Mouse (Mus musculus) lung, postnatal 14 days (tissue): ENCODE measurements at regions not wholly inside any gene's neighbourhood (a gene's known extent, or its start where the extent isn't known, plus 50 kb on each side); places are given as distances from the start of the nearest gene placed in this dataset.

Source experiments
- DNase-seq: peaks from one replicate; pipeline ENCODE4 v3.0.0; 2021

DNA sequence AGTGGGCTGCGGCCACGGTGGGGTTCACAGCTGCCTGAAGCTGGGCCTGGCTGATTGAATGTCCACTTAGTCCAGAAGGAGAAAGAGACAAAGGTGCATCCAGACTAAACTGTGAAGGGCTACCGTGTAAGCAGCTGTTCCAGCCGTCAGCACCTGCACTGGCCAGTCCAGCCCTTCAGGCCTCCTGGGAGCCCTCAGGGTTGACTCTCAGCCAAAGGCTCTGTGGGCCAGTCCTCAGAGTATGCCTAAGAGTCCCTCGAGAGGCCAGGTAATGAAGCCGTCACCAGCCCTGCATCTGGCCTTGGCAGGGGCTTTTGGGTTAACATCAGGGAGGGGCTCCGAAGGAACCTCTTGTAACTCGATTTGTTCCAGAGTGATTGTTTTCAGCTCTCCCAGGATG, 187.4 kb downstream of the Gpd2 start:
- no peak for DNase-seq

- DNase-seq, result no peak
Observed at GRCm38 (mm10) chr2:57425439-57425838, 188.0 kb downstream of the Gpd2 start.

- DNase-seq, result no peak
Observed at GRCm38 (mm10) chr2:57450996-57451770, 213.7 kb downstream of the Gpd2 start.

DNA sequence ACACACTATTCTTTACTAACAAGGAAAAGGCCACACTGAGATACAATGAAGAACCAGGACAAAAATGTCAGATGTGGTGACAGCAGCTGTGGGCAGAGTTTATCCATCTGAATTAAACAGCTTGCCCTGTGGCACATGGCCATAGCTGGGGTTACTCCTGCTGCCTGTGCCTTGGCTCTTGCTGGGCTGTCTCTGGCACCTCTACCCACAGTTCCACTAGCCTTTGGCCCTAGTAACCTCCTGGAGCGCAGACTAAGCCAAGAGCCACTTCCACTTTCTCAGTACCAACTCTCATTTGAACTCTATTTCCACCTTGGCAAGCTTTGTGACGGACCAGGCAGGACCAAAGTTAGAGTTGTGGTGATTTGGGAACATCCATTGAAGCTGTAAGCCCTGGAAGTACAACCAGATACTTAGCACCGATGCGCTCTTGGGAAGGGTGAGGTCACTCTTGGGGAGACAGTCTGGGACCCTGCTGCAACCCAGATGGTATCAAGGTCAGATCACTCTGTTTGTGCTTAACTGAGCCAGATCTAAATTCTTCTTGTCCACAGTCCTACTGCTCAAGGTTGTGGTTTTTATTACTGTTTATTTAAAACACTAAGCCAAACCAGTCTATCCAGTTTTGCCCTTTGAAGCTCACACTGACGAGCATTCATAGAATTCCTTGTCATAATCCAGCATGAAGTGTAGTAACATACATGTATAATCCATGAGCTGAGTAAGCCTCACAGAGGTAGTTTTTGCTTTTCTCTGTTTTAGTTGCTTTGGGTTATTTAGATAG, 216.7 kb downstream of the Gpd2 start:
- DNase-seq, result no peak

DNA sequence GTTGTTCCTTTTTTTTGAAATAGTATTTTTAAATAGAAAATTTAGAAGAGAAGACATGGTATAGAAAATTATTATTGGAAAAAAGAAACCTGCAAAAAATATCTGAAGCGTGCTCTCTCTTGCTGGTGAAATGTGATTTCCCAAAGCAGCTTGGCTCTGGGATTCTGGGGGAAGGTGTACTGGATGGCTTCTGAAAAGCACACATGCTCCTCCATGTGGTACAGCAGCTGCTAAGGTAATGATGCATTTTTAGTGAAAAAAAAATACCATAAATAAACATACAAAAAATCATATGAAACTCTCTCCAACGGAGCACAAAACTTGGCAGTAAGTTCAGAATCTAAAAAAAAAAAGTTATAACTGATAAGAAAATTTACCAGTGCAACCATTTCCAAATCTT, 222.5 kb downstream of the Gpd2 start:
- DNase-seq, result no peak

DNA sequence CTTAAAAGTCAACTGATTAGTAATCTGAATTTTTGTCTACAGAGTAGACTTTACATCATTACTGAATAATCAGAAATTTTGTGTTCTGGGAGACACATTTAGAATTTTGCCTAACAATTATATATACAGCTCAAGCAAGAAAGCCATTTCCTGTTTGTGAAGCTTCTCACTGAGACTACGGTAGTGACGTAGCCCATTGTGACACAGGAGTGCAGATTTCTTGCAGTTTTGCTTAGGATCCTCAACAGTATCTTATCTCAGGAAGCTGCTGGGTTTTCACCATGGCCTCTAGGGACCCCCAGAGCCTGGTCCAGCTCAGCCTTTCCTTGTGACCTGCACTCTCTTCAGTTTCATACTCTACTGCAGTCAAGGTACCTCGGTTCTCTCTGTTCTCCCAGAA, 236.4 kb downstream of the Gpd2 start:
- no peak for DNase-seq

DNA sequence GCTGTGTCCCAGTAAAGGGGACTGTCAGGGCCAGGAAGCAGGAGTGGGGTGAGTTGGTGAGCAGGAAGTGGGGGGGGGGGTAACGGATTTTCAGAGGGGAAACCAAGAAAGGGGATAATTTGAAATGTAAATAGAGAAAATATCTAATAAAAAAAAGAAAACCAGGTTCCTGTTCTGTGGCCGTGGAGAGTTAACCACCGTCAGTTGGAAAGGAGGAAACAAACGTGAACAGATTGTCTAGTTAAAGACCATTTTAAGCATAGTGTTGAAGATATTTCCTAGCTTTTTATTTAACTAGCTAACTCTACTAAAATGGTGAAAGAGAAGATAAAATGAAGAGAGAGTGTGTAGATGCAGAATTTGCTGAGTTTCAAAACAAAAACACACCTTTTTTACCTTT, 254.7 kb downstream of the Gpd2 start:
- DNase-seq, result no peak

DNA sequence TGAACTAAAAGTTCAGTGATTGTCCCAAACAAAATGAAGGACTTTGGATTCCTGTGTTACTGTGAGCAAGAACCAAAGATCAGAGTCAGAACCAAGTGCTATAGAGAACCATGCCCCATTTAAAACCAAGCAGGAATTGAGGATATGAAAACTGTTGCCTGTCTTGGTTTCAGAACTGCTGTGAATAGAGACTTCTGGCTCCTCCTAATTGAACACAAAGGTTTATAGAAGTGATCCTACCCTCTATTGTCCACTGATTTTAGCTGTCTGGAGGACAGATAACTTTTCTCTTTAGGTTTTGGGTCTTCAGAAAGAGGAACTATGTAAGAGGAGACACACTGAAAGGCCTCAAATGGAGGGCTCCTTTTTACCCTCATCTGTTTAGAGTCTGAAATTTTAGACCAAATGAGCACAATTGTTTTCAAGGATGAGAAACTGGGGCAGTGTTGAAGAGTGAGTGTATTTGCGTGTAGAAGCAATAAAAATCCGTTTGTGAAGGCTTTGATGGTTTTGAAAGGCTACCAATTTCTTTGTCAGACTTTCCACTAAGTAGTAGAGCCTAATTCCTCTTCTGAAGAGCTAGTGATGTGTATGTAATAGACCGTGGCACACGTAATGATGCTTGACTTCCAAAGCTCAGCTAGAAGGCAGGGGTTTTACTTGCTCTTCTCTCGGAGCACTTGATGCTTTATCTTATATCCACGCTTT, 255.6 kb downstream of the Gpd2 start:
- DNase-seq, result no peak

DNA sequence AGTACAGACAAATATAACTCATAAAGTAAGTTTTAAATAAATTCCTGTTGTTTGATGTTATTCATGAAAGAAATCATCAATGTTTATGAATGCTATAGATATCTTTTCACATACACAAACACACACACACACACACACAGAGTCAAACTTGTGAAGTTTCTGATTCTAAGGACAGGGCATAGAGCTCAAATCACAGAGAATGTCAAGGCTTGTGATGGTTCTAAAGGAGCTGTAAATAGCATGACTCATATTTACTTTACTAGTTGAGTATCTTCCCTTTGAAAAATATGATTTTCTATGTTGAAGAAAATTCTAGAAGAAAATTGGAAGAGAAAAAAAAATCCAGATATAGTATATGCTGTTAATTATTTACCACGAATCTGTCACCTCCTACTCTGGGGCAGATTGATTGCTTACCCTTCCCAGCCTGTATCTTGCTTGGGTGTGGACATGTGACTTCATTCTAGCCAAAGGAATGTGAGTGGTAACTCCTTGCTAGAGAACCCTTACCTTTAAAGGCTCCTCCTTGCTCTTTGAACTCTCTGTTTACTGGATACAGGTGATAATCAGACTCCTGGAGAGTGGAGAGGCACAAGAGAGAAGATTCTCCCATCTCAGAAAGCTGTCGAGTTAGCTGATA, 259.0 kb downstream of the Gpd2 start:
- DNase-seq, result no peak

DNA sequence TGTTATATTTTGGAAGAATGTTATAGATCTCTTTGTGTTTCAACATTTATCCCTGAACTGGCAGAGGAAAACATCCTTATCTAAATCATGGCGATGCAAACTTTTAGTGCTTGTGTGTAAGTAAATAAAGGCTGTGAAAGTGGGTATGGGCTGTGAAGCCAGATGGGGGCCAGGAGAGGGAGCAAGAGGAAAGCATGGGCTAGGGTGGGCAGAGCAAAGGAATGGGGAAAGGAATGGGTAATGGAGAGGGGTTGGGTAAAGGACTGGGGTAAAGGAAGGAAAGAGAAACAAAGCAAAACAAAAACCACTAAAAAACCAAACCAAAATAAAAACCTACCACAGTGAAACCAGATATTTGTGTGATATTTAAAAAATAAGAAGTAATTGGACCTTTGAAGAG, 260.5 kb downstream of the Gpd2 start:
- no peak for DNase-seq

GRCm38 (mm10) chr2:57504678-57505077, 267.2 kb downstream of the Gpd2 start:
- DNase-seq, result no peak

- no peak for DNase-seq
Observed at GRCm38 (mm10) chr2:57522465-57522864, 285.0 kb downstream of the Gpd2 start.

DNA sequence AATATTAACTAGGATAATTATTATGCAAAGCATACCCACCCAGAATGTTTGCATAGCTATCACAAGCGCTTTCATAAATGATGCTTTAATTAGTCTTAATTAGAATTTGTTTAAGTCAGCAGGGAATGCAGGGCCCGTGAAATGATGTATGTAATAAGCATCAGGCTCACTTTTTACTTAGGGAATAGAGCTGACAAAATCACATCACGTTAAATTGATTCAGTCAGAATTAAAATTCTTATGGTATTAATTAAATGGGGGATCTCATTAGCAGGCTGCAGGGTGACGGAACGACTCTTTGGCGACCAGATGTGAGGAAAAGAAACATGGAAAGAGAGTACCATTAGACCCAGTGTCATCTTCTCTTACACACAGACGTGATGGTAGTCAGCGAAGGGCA, 285.5 kb downstream of the Gpd2 start:
- no peak for DNase-seq

GRCm38 (mm10) chr2:57527966-57528365, 290.5 kb downstream of the Gpd2 start:
- DNase-seq, result no peak

DNA sequence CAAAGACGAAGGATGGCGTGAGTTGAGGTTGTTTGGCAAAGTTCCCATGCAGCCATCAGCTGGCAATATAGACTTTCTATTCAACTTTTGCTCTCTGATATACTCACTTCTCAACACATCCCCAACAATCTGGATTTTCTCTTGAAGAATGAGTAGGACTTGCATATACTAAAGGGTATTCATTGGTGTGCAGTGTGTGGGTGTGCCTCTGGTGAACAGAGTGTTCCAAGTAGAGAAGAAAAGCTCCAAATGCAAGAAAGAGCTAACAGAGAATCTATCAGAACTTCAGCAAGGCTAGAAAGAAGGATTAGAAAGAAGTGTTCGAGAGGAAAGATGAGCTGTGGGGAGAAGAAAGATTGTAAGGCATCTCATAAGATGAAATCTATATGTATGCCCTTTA, 302.4 kb downstream of the Gpd2 start:
- no peak for DNase-seq

DNA sequence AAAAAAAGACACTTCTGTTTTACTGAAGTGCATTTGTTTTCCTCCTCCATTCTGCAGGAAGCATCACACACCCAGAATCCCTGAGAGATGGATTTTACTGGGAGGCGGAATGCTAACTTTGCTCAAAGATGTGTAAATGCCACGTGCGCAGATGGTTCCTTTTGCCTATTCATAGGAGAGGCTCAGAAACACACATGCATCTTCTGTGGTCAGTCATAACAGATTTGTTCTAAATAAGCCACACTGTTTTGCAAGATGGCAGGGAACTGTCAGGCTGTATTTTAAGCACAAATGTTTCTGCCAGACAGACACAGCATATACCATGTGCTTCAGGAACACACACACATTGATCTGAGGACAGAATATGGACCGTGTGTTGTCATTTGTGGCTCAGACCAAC, 327.8 kb downstream of the Gpd2 start:
- DNase-seq, result no peak

- DNase-seq, result no peak
Observed at GRCm38 (mm10) chr2:57566103-57566502, 328.7 kb downstream of the Gpd2 start.

- DNase-seq, result no peak
Observed at GRCm38 (mm10) chr2:57567183-57567582, 329.7 kb downstream of the Gpd2 start.

GRCm38 (mm10) chr2:57587065-57587464, 349.6 kb downstream of the Gpd2 start:
- DNase-seq, result no peak

GRCm38 (mm10) chr2:57593558-57593957, 356.1 kb downstream of the Gpd2 start:
- no peak for DNase-seq

GRCm38 (mm10) chr2:57597694-57598358, 360.4 kb downstream of the Gpd2 start:
- no peak for DNase-seq

DNA sequence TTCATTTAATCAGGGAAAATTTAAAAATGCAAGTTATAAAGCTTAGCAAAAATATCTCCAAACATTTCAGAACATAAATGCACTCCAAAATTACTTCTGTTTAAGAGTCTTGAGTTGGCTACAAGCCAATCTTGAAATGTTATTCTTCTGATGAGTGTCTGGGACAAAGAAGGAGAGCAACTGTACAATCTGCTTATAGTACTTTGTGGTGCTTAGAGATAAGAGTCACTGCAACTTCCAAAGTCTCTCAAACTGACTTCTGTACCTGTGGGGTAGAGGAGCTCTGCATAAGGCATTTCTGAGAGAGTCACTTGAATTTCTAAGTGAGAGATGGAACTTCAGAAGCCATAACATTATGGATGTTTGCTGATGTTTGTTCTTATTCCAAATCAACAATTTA, 374.2 kb downstream of the Gpd2 start:
- DNase-seq, result no peak

DNA sequence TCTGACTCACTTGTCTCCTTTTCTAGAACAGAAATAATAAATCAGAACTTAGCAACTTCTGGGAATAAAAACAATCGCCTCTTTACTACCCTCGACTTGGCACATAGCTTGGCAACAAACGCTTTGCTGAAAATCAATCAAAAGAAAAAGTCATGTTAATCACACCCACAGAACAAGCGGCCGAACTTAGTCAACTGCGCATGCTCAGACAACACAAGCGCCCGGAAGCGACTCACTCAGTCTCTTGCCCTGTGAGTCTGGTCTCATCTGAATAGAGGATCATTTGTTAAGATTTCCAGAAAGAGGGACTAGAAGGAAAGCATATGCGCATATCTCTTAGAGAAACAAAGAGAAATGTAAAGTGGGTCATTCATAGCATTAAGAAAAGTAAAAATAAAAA, 375.8 kb downstream of the Gpd2 start:
- DNase-seq, result no peak
